Mouse (Mus musculus): ENCODE data around the gene Fgfr2.

GRCm38 (mm10) chr7:132853361-132853760, 269.8 kb downstream of the Fgfr2 start:
- TF ChIP-seq POLR2A (IDR thresholded peaks at IDR 0.05; ENCODE audit: insufficient read length, low read depth) (no peak), MAX (IDR thresholded peaks at IDR 0.05; ENCODE audit: low read depth) (no peak)
